Mouse (Mus musculus): ENCODE results near the gene Tert. TPM values are rescaled to one million over a fixed set of nuclear protein-coding genes. Genes with fewer than 3 reads are reported as not detected.

The Tert gene
- total and polyA plus RNA-seq, 3 experiments = 3.8 to 9.8 (median 9.3) TPM

- H3K4me3 ChIP-seq (replicated peaks in 1 of 3; ENCODE audit: low read depth in 2 of 3, low read length in 2 of 3, poor library complexity in 1 of 3) = no peak overlapping the region
- H3K27ac ChIP-seq (ENCODE audit: insufficient read depth, low read depth) = no peak overlapping the region
- H3K79me2 ChIP-seq (replicated peaks; ENCODE audit: control insufficient read depth, extremely low read depth, insufficient read depth, poor library complexity, severe bottlenecking) = no peaks in the 10 kb centered on the region
- TF ChIP-seq PAX5 (IDR thresholded peaks at IDR 0.05; ENCODE audit: low read length) (no peak), UBTF (IDR thresholded peaks at IDR 0.05; ENCODE audit: low read depth, low read length) (no peak), USF2 (conservative IDR thresholded peaks at IDR 0.05; ENCODE audit: low read depth, low read length) (no peak), RCOR1 (conservative IDR thresholded peaks at IDR 0.05; ENCODE audit: low read depth, low read length) (no peak), POLR2A (IDR thresholded peaks at IDR 0.05; ENCODE audit: low read depth, low read length) (no peak)
- no peak overlapping the region for H3K9ac ChIP-seq (ENCODE audit: insufficient read depth, low read depth)
- H3K27me3 ChIP-seq (replicated peaks) = no peaks in the 10 kb centered on the region
- H3K36me3 ChIP-seq (replicated peaks in 1 of 2; ENCODE audit: control insufficient read depth in 1 of 2, insufficient read depth in 1 of 2, low read length in 1 of 2) = peaks cover 5 to 37% of the 10 kb centered on the region in 2 experiments
- peaks cover 15 to 42% of the 10 kb centered on the region in 2 experiments for H3K4me1 ChIP-seq (ENCODE audit: control insufficient read depth in 1 of 2, insufficient read depth in 2 of 2)
- H3K9me3 ChIP-seq (replicated peaks; ENCODE audit: low read length) = no peaks in the 10 kb centered on the region
- in situ Hi-C loops (cut with MboI; ENCODE audit: low pct_ligation_motif_present, low pct_unique_long_range_greater_than_20kb, low sequenced_read_pairs) (loop anchor here (10.0 kb wide), 1 partner anchor 114 kb away; no protein-coding TSS in a partner anchor), dilution Hi-C loops (cut with MboI; ENCODE audit: extremely low pct_ligation_motif_present, extremely low pct_unique_long_range_greater_than_20kb, low sequenced_read_pairs) (no loop called here)
- H3K4me2 ChIP-seq (ENCODE audit: insufficient read depth, low read depth, poor library complexity, severe bottlenecking) = no peak overlapping the region; the same call in 1 of the 2 replicates
- no peak for DNase-seq (ENCODE audit: extremely low read depth)
Observed at GRCm38 (mm10) chr13:73628586-73629113, 1.9 kb downstream of the Tert start.

GRCm38 (mm10) chr13:73631837-73632236 is 5.1 kb downstream of the Tert start:
- DNase-seq (ENCODE audit: extremely low read depth) = no peak
- dilution Hi-C loops (cut with MboI; ENCODE audit: extremely low pct_ligation_motif_present, extremely low pct_unique_long_range_greater_than_20kb, low sequenced_read_pairs) (no loop called here), in situ Hi-C loops (cut with MboI; ENCODE audit: low pct_ligation_motif_present, low pct_unique_long_range_greater_than_20kb, low sequenced_read_pairs) (no loop called here)
- TF ChIP-seq KAT2A (IDR thresholded peaks at IDR 0.05; ENCODE audit: insufficient replicate concordance, low read length) = no peak
- no peak for TF ChIP-seq BHLHE40 (IDR thresholded peaks at IDR 0.05; ENCODE audit: low read depth, low read length)
- no peak for TF ChIP-seq IRF4 (IDR thresholded peaks at IDR 0.05; ENCODE audit: low read depth, low read length)
- peak in 1 of 2 experiments; percentile 53; a peak in 2 of 4 replicates for TF ChIP-seq CTCF (conservative IDR thresholded peaks at IDR 0.05 in 1 of 2, IDR thresholded peaks at IDR 0.05 in 1 of 2; ENCODE audit: low read depth in 2 of 2, low read length in 2 of 2)
- no peak for TF ChIP-seq MYC (IDR thresholded peaks at IDR 0.05; ENCODE audit: low read depth, low read length)
- no peak; the same call in 1 of the 2 replicates for TF ChIP-seq RAD21 (IDR thresholded peaks at IDR 0.05; ENCODE audit: low read depth, low read length)
- no peak for TF ChIP-seq POLR2A (IDR thresholded peaks at IDR 0.05; ENCODE audit: low read depth, low read length)
- H3K4me3 ChIP-seq (replicated peaks in 1 of 3; ENCODE audit: low read depth in 2 of 3, low read length in 2 of 3, poor library complexity in 1 of 3) = no peak overlapping the region
- H3K9ac ChIP-seq (ENCODE audit: insufficient read depth, low read depth) = no peak overlapping the region
- no peak overlapping the region for H3K27ac ChIP-seq (ENCODE audit: insufficient read depth, low read depth)
- no peaks in the 10 kb centered on the region for H3K9me3 ChIP-seq (replicated peaks; ENCODE audit: low read length)
- H3K27me3 ChIP-seq (replicated peaks) = no peaks in the 10 kb centered on the region
- H3K36me3 ChIP-seq (replicated peaks in 1 of 2; ENCODE audit: control insufficient read depth in 1 of 2, insufficient read depth in 1 of 2, low read length in 1 of 2) = peaks cover 21 to 65% of the 10 kb centered on the region in 2 experiments
- H3K4me1 ChIP-seq (ENCODE audit: control insufficient read depth in 1 of 2, insufficient read depth in 2 of 2) = peaks cover 12 to 34% of the 10 kb centered on the region in 2 experiments
- no peak overlapping the region for H3K4me2 ChIP-seq (ENCODE audit: insufficient read depth, low read depth, poor library complexity, severe bottlenecking)
- H3K79me2 ChIP-seq (replicated peaks; ENCODE audit: control insufficient read depth, extremely low read depth, insufficient read depth, poor library complexity, severe bottlenecking) = no peaks in the 10 kb centered on the region

GRCm38 (mm10) chr13:73637826-73638225 is 11.1 kb downstream of the Tert start:
- dilution Hi-C loops (cut with MboI; ENCODE audit: extremely low pct_ligation_motif_present, extremely low pct_unique_long_range_greater_than_20kb, low sequenced_read_pairs) (no loop called here), in situ Hi-C loops (cut with MboI; ENCODE audit: low pct_ligation_motif_present, low pct_unique_long_range_greater_than_20kb, low sequenced_read_pairs) (no loop called here)
- Histone ChIP-seq H3K4me3 (replicated peaks in 1 of 3; ENCODE audit: low read depth in 2 of 3, low read length in 2 of 3, poor library complexity in 1 of 3) (no peak overlapping the region), H3K9ac (ENCODE audit: insufficient read depth, low read depth) (no peak overlapping the region), H3K27me3 (replicated peaks) (no peaks in the 10 kb centered on the region), H3K9me3 (replicated peaks; ENCODE audit: low read length) (no peaks in the 10 kb centered on the region), H3K4me1 (ENCODE audit: control insufficient read depth in 1 of 2, insufficient read depth in 2 of 2) (no peaks in the 10 kb centered on the region), H3K27ac (ENCODE audit: insufficient read depth, low read depth) (no peak overlapping the region), H3K4me2 (ENCODE audit: insufficient read depth, low read depth, poor library complexity, severe bottlenecking) (no peak overlapping the region), H3K36me3 (replicated peaks in 1 of 2; ENCODE audit: control insufficient read depth in 1 of 2, insufficient read depth in 1 of 2, low read length in 1 of 2) (peaks cover 29 to 83% of the 10 kb centered on the region in 2 experiments), H3K79me2 (replicated peaks; ENCODE audit: control insufficient read depth, extremely low read depth, insufficient read depth, poor library complexity, severe bottlenecking) (no peaks in the 10 kb centered on the region)
- no peak for DNase-seq (ENCODE audit: extremely low read depth)
- TF ChIP-seq CHD1 (IDR thresholded peaks at IDR 0.05; ENCODE audit: low read depth, low read length) (no peak), ELF1 (IDR thresholded peaks at IDR 0.05; ENCODE audit: low read depth, low read length) (no peak), UBTF (IDR thresholded peaks at IDR 0.05; ENCODE audit: low read depth, low read length) (no peak), POLR2A (IDR thresholded peaks at IDR 0.05; ENCODE audit: low read depth, low read length) (no peak)
